Mouse (Mus musculus) liver, adult 2 months (tissue): ENCODE results near the gene Mansc4.

Experiments
- CTCF ChIP-seq: fragments of 200-500 bp; IDR thresholded peaks from 2 replicates; pipeline ENCODE4 v1.5.1; 2011; ENCODE audit warnings: low read depth, low read length, control low read depth
- POLR2A ChIP-seq: fragments of 200-500 bp; IDR thresholded peaks from 2 replicates; pipeline ENCODE4 v1.6.1; 2011; ENCODE audit warnings: low read length, control low read depth; ENCODE audit not compliant: insufficient read depth; ENCODE audit errors: extremely low read depth

DNA sequence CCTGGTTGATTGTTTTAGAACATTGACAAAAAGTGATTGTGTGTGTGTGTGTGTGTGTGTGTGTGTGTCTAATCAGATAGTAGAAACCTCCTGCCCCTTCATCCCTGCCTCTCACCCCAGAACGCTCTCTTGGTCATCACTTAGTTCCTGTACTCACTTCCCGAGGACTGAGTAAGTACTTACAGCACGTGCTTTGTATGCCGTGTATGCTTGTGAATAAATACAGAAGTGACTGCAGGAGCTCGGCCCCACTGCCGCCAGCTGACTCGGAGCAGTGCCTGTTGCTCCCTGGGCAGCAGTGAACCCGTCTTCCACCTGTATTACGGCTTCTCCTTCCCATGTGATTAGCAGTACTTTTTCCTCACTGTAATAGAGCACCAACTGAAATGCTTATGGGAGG is 34.4 kb downstream of the Mansc4 start:
- TF ChIP-seq CTCF (no peak), POLR2A (no peak)
